Mouse (Mus musculus) kidney, embryonic 15.5 days (tissue): ENCODE results near the gene Gm9833. TPM values are rescaled to one million over a fixed set of nuclear protein-coding genes. Genes with fewer than 3 reads are reported as not detected.
A peak's percentile ranks its signal among the peaks of the same experiment; 100 is the strongest.
"Not testable (repeated sequence)": the region's sequence is repeated elsewhere in the genome, so short reads cannot be mapped to it uniquely, and the experiment has no call there.

Source experiments
- ATAC-seq: fragments of 200-750 bp; cut with Nextera tagmentation; replicated peaks from 2 replicates; pipeline ENCODE4 v1.8.0; 2017; ENCODE audit warnings: moderate TSS enrichment; ENCODE audit not compliant: low FRiP score
- H3K27ac ChIP-seq: fragments of 300-500 bp; sonication (generic); 2 replicates; pipeline ENCODE4 v1.5.1; 2015; ENCODE audit warnings: mild to moderate bottlenecking, inconsistent platforms
- H3K27me3 ChIP-seq: fragments of 300-500 bp; sonication (generic); 2 replicates; pipeline ENCODE4 v1.6.1; 2015; ENCODE audit warnings: inconsistent platforms
- H3K36me3 ChIP-seq: fragments of 300-500 bp; sonication (generic); 2 replicates; pipeline ENCODE4 v1.6.1; 2015; ENCODE audit warnings: inconsistent platforms
- H3K4me1 ChIP-seq: fragments of 300-500 bp; sonication (generic); 2 replicates; pipeline ENCODE4 v1.6.1; 2015; ENCODE audit warnings: inconsistent platforms
- H3K4me2 ChIP-seq: fragments of 300-500 bp; sonication (generic); 2 replicates; pipeline ENCODE4 v1.6.1; 2015; ENCODE audit warnings: moderate library complexity, mild to moderate bottlenecking, inconsistent platforms
- H3K4me3 ChIP-seq: fragments of 300-500 bp; sonication (generic); replicated peaks from 2 replicates; pipeline ENCODE4 v1.5.1; 2015; ENCODE audit warnings: mild to moderate bottlenecking, inconsistent platforms
- H3K9ac ChIP-seq: fragments of 300-500 bp; sonication (generic); 2 replicates; pipeline ENCODE4 v1.6.1; 2015; ENCODE audit warnings: mild to moderate bottlenecking, inconsistent platforms
- H3K9me3 ChIP-seq: fragments of 300-500 bp; sonication (generic); replicated peaks from 2 replicates; pipeline ENCODE4 v1.6.1; 2016; ENCODE audit warnings: inconsistent platforms
- WGBS: fragments of 180-500 bp; shearing (Covaris S2); methylation state at CpG from one replicate; pipeline ENCODE4 v1.1.7; 2015; ENCODE audit warnings: mixed read lengths; 5-methylcytosine and 5-hydroxymethylcytosine counted together
- polyA plus RNA-seq: library from polyadenylated mRNA; unstranded; fragments of >200 nt; fragmentation: Nextera tagmentation; extraction: Ambion mirVana; gene quantifications from 2 replicates; pipeline ENCODE4 v1.2.1, GENCODE M21; 2015

Gm9833 gene
- 3.9 TPM in 2 replicates for polyA plus RNA-seq

GRCm38 (mm10) chr3:10087994-10088393 lies at the start of gene Gm9833:
Gene Gm9833 (plus strand): TSS chr3:10088110.
- H3K27me3 ChIP-seq, H3K36me3 ChIP-seq, H3K9me3 ChIP-seq, ATAC-seq, H3K4me1 ChIP-seq, H3K9ac ChIP-seq, H3K27ac ChIP-seq: not testable (repeated sequence)
- 36% methylated on average over 32 of the region's 38 CpGs for WGBS
- Histone ChIP-seq H3K4me3 (peak within 1 kb of the TSS; percentile 21; the same call in 1 of the 2 replicates), H3K4me2 (peak within 1 kb of the TSS; percentile 50)

- Histone ChIP-seq H3K9me3 (no peaks in the 10 kb centered on the region), H3K4me1 (no peaks in the 10 kb centered on the region), H3K27ac (no peak overlapping the region), H3K4me3 (no peak overlapping the region), H3K9ac (no peak overlapping the region), H3K36me3 (no peaks in the 10 kb centered on the region), H3K4me2 (no peak overlapping the region), H3K27me3 (no peaks in the 10 kb centered on the region)
- no peak for ATAC-seq
Observed at GRCm38 (mm10) chr3:10070070-10070469, 17.8 kb upstream of the Gm9833 start.

- Histone ChIP-seq H3K27me3 (no peaks in the 10 kb centered on the region), H3K9ac (no peak overlapping the region), H3K4me1 (no peaks in the 10 kb centered on the region), H3K27ac (no peak overlapping the region), H3K4me3 (no peak overlapping the region), H3K9me3 (no peaks in the 10 kb centered on the region), H3K36me3 (no peaks in the 10 kb centered on the region), H3K4me2 (no peak overlapping the region)
- ATAC-seq = no peak
Observed at GRCm38 (mm10) chr3:10075826-10076225, 12.1 kb upstream of the Gm9833 start.

GRCm38 (mm10) chr3:10077096-10077841 lies 10.6 kb upstream of the Gm9833 start:
- H3K9ac ChIP-seq = no peak overlapping the region
- no peaks in the 10 kb centered on the region for H3K36me3 ChIP-seq
- H3K27me3 ChIP-seq = no peaks in the 10 kb centered on the region
- H3K9me3 ChIP-seq = no peaks in the 10 kb centered on the region
- H3K4me2 ChIP-seq = no peak overlapping the region
- WGBS = 75% methylated on average over 6 of the region's 6 CpGs
- no peak for ATAC-seq
- no peaks in the 10 kb centered on the region for H3K4me1 ChIP-seq
- no peak overlapping the region for H3K27ac ChIP-seq
- H3K4me3 ChIP-seq = no peak overlapping the region

DNA sequence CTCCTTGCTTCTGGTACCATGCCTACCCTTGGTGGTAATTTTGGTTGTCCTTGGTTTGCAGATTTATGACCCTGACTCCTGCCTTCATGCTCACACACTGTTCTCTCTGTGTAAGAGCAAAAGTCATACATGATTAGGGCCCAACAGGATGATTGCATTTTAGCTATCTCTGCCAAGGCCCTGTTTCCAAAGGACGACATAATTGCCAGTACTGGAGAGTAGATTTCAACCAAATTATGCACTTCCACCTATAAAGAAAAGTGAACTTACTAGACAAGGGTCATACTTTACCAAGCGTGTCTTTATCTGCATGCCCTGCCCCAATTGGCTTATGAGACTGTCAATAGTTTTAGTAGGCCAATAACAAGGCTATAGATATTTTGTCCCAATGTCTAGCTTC lies 9.8 kb upstream of the Gm9833 start:
- H3K9ac ChIP-seq = no peak overlapping the region
- no peak overlapping the region for H3K4me2 ChIP-seq
- H3K9me3 ChIP-seq = no peaks in the 10 kb centered on the region
- H3K4me1 ChIP-seq = no peaks in the 10 kb centered on the region
- no peak for ATAC-seq
- H3K27ac ChIP-seq = no peak overlapping the region
- 80% methylated on average over 2 of the region's 2 CpGs for WGBS
- H3K27me3 ChIP-seq = no peaks in the 10 kb centered on the region
- H3K4me3 ChIP-seq = no peak overlapping the region
- H3K36me3 ChIP-seq = no peaks in the 10 kb centered on the region

DNA sequence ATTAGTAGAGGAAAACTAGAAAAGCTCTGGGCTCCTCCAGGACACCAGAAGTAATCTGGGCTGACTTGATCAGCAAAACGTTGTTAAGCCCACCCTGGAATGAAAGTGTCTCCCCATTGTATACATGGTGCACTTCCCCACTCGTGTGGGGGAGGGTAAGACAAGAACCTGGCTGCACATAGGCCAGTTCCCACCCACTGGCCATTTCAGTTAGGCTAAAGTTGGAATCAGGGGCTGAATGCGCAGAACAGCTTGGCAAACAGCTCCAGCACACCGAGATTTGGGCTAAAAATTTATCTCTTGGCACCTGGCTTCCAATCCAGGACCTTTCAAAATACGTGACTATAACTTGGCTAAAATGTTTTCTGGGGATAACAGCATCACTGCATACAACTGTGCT lies 6.6 kb upstream of the Gm9833 start:
- Histone ChIP-seq H3K27ac (no peak overlapping the region), H3K27me3 (no peaks in the 10 kb centered on the region), H3K9me3 (no peaks in the 10 kb centered on the region), H3K4me1 (no peaks in the 10 kb centered on the region), H3K9ac (no peak overlapping the region), H3K4me3 (no peak overlapping the region), H3K36me3 (no peaks in the 10 kb centered on the region), H3K4me2 (no peak overlapping the region)
- WGBS = 71% methylated on average over 5 of the region's 5 CpGs
- ATAC-seq = no peak

GRCm38 (mm10) chr3:10081911-10082541 lies 5.9 kb upstream of the Gm9833 start:
- 54% methylated on average over 6 of the region's 6 CpGs for WGBS
- no peak overlapping the region for H3K9ac ChIP-seq
- H3K4me3 ChIP-seq = no peak overlapping the region
- no peak overlapping the region for H3K27ac ChIP-seq
- H3K36me3 ChIP-seq = no peaks in the 10 kb centered on the region
- H3K9me3 ChIP-seq = no peaks in the 10 kb centered on the region
- H3K4me2 ChIP-seq = no peak overlapping the region
- H3K4me1 ChIP-seq = no peaks in the 10 kb centered on the region
- no peaks in the 10 kb centered on the region for H3K27me3 ChIP-seq
- ATAC-seq = 0 out of 2 replicates have a peak, but pooled peaks have one; percentile 25

GRCm38 (mm10) chr3:10082545-10083062 lies 5.3 kb upstream of the Gm9833 start:
- no peaks in the 10 kb centered on the region for H3K4me1 ChIP-seq
- H3K27me3 ChIP-seq = no peaks in the 10 kb centered on the region
- H3K36me3 ChIP-seq = no peaks in the 10 kb centered on the region
- H3K9me3 ChIP-seq = no peaks in the 10 kb centered on the region
- no peak overlapping the region for H3K9ac ChIP-seq
- H3K27ac ChIP-seq = no peak overlapping the region
- no peak overlapping the region for H3K4me3 ChIP-seq
- H3K4me2 ChIP-seq = no peak overlapping the region
- ATAC-seq = no peak
- 64% methylated on average over 4 of the region's 4 CpGs for WGBS

GRCm38 (mm10) chr3:10084102-10084501 lies 3.8 kb upstream of the Gm9833 start:
- WGBS = 91% methylated on average over 3 of the region's 3 CpGs
- ATAC-seq = no peak
- no peak overlapping the region for H3K27ac ChIP-seq

GRCm38 (mm10) chr3:10085396-10086119 lies 2.4 kb upstream of the Gm9833 start:
- ATAC-seq = no peak
- Histone ChIP-seq H3K4me2 (no peak overlapping the region), H3K27ac (no peak overlapping the region), H3K27me3 (no peaks in the 10 kb centered on the region), H3K4me3 (no peak overlapping the region), H3K36me3 (no peaks in the 10 kb centered on the region), H3K9me3 (no peaks in the 10 kb centered on the region), H3K4me1 (no peaks in the 10 kb centered on the region), H3K9ac (no peak overlapping the region)
- WGBS = 81% methylated on average over 7 of the region's 7 CpGs

More at GRCm38 (mm10) chr3:10084102-10084501, 3.8 kb upstream of the Gm9833 start:
- no peaks in the 10 kb centered on the region for H3K36me3 ChIP-seq
- H3K4me2 ChIP-seq = no peak overlapping the region
- no peaks in the 10 kb centered on the region for H3K4me1 ChIP-seq
- no peaks in the 10 kb centered on the region for H3K9me3 ChIP-seq
- no peak overlapping the region for H3K9ac ChIP-seq
- no peak overlapping the region for H3K4me3 ChIP-seq
- H3K27me3 ChIP-seq = no peaks in the 10 kb centered on the region

DNA sequence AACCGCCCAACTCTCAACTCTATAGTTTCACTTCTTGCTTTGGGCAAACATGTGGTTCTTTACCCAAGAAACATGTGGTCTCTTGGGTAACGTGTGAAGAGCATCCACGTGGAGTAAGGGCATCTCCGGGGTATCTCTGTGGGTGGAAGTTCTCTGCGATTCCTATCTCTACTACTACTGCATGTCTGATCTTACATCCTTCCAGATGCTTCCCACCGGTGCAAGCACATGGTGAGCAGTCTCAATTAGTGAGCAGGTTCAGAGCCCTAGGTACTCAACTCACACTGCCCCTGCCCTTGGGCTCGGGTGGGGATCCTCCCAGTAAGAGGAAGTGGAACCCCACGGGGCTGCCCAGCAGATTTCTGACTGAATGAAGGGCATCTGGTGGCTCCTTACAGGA lies 399 bp upstream of the Gm9833 start:
- Histone ChIP-seq H3K27me3 (no peaks in the 10 kb centered on the region), H3K9me3 (no peaks in the 10 kb centered on the region), H3K4me1 (no peaks in the 10 kb centered on the region), H3K27ac (no peak overlapping the region), H3K4me2 (no peak overlapping the region), H3K4me3 (no peak overlapping the region), H3K36me3 (no peaks in the 10 kb centered on the region), H3K9ac (no peak overlapping the region)
- ATAC-seq = no peak
- 88% methylated on average over 8 of the region's 8 CpGs for WGBS

DNA sequence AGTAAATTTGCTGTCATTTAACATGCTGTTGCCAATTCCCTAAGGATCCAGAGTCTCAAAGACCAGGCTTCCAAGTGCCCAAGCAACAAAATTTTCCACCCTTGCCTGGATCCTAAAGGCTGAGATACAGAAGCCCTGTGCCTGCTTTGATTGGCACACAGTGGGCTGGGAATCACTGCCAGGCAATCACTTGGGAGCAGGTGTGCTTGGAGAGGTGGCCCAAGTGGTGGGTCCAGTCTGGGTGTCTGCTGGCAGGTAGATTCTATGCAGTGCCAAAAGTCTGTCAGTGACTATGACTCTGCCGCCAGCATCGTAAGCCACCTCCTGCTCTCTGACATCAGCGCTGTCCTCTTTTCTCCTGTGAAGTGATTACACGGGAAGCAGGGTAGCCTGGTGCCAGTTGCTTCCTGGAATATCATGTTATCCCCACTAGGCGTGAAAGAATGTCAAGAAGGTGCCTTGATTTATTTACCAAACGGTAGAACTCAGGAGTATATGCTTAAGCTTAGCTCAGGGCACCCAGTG lies 3.8 kb downstream of the Gm9833 start:
- H3K36me3 ChIP-seq = no peaks in the 10 kb centered on the region
- no peaks in the 10 kb centered on the region for H3K9me3 ChIP-seq
- H3K9ac ChIP-seq = no peak overlapping the region
- no peak overlapping the region for H3K4me2 ChIP-seq
- 59% methylated on average over 6 of the region's 6 CpGs for WGBS
- H3K4me3 ChIP-seq = no peak overlapping the region
- peak overlapping the region; percentile 69 for H3K27ac ChIP-seq
- ATAC-seq = no peak
- H3K27me3 ChIP-seq = no peaks in the 10 kb centered on the region
- H3K4me1 ChIP-seq = no peaks in the 10 kb centered on the region
